Mouse (Mus musculus) intestine, embryonic 16.5 days (tissue): ENCODE results near the gene Zfand2a. TPM values are rescaled to one million over a fixed set of nuclear protein-coding genes. Genes with fewer than 3 reads are reported as not detected.

Experiments
- ATAC-seq: fragments of 200-750 bp; cut with Nextera tagmentation; 2 replicates; pipeline ENCODE4 v1.8.0; 2017; ENCODE audit warnings: moderate TSS enrichment, moderate library complexity
- H3K27ac ChIP-seq: fragments of 300-500 bp; sonication (generic); 2 replicates; pipeline ENCODE4 v1.5.1; 2014; ENCODE audit warnings: mild to moderate bottlenecking, low read length
- H3K27me3 ChIP-seq: fragments of 300-500 bp; sonication (generic); replicated peaks from 2 replicates; pipeline ENCODE4 v1.6.1; 2014; ENCODE audit warnings: low read length, control low read depth, mixed read lengths; ENCODE audit not compliant: control insufficient read depth, insufficient read depth
- H3K36me3 ChIP-seq: fragments of 300-500 bp; sonication (generic); 2 replicates; pipeline ENCODE4 v1.6.1; 2014; ENCODE audit warnings: low read length, control low read depth; ENCODE audit not compliant: control insufficient read depth, insufficient read depth
- H3K4me1 ChIP-seq: fragments of 300-500 bp; sonication (generic); 2 replicates; pipeline ENCODE4 v1.6.1; 2014; ENCODE audit warnings: low read length, control low read depth, mixed read lengths; ENCODE audit not compliant: control insufficient read depth, insufficient read depth
- H3K4me2 ChIP-seq: fragments of 300-500 bp; sonication (generic); 2 replicates; pipeline ENCODE4 v1.6.1; 2014; ENCODE audit warnings: low read depth, low read length, control low read depth
- H3K4me3 ChIP-seq: fragments of 300-500 bp; sonication (generic); 2 replicates; pipeline ENCODE4 v1.5.1; 2014; ENCODE audit warnings: mild to moderate bottlenecking, low read length
- H3K9ac ChIP-seq: fragments of 300-500 bp; sonication (generic); 2 replicates; pipeline ENCODE4 v1.6.1; 2014; ENCODE audit warnings: low read depth, low read length
- H3K9me3 ChIP-seq: fragments of 300-500 bp; sonication (generic); 2 replicates; pipeline ENCODE4 v1.6.1; 2016; ENCODE audit warnings: low read length, control low read depth; ENCODE audit not compliant: control insufficient read depth
- WGBS: fragments of 180-500 bp; shearing (Covaris S2); extraction: QIAGEN DNeasy Blood & Tissue Kit; methylation state at CpG from one replicate; pipeline ENCODE4 v1.1.7; 2014; 5-methylcytosine and 5-hydroxymethylcytosine counted together
- polyA plus RNA-seq: library from polyadenylated mRNA; unstranded; fragments of >200 nt; fragmentation: Nextera tagmentation; extraction: Ambion mirVana; gene quantifications from 2 replicates; pipeline ENCODE4 v1.2.1, GENCODE M21; 2015

Gene Zfand2a
- polyA plus RNA-seq, 1 experiment from 2014 or later = 7.1 TPM

DNA sequence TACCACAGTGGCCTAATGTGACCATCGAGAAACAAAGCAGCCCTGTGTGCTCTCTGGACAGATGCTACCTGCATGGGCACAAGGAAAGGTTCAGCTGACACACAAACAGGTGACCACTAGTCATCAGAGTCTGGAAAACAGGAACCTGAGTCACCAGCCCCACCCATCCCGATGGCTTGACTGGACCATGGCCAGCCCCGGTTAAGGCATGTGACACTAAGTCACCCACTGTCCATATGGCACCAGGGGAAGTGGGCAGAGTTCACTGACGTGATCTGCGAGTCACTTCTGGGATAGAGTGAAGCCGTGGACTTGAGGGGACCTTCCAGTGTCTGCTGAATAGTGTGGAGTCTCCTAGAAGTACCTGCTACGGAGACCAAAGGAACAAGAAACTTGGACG is 5.3 kb downstream of the Zfand2a start:
- WGBS = 86% methylated on average over 8 of the region's 8 CpGs
- Histone ChIP-seq H3K9ac (no peak overlapping the region), H3K27ac (no peak overlapping the region), H3K4me2 (no peak overlapping the region), H3K36me3 (peaks cover 19% of the 10 kb centered on the region), H3K27me3 (no peaks in the 10 kb centered on the region), H3K9me3 (no peaks in the 10 kb centered on the region), H3K4me1 (peaks cover 8% of the 10 kb centered on the region), H3K4me3 (no peak overlapping the region)
- ATAC-seq = peak; percentile 23; the same call in 1 of the 2 replicates

DNA sequence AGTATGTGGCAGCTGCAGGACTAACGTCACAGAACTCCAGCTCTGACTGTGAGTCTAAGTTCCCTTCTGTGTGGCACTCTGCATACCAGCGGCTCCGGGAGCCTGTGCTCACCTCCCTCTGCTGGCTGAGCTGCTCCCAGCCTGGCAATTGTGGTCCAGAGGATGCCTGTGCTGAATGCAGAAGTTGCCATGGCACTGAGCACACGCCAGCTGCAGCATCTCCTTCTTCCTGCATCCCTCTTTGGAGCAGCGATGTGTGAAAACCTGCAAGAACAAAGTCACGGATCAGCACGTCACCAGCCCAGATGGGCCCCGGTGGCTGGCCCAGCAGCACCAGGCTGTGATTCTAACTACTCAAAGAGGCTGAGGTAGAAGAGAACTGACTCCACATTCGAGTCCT is 9.6 kb downstream of the Zfand2a start:
- H3K9me3 ChIP-seq = no peaks in the 10 kb centered on the region
- H3K4me1 ChIP-seq = no peaks in the 10 kb centered on the region
- H3K27me3 ChIP-seq = no peaks in the 10 kb centered on the region
- H3K4me3 ChIP-seq = no peak overlapping the region
- no peak overlapping the region for H3K9ac ChIP-seq
- WGBS = 78% methylated on average over 9 of the region's 9 CpGs
- peaks cover 21% of the 10 kb centered on the region for H3K36me3 ChIP-seq
- ATAC-seq = no peak
- no peak overlapping the region for H3K27ac ChIP-seq
- no peak overlapping the region for H3K4me2 ChIP-seq

DNA sequence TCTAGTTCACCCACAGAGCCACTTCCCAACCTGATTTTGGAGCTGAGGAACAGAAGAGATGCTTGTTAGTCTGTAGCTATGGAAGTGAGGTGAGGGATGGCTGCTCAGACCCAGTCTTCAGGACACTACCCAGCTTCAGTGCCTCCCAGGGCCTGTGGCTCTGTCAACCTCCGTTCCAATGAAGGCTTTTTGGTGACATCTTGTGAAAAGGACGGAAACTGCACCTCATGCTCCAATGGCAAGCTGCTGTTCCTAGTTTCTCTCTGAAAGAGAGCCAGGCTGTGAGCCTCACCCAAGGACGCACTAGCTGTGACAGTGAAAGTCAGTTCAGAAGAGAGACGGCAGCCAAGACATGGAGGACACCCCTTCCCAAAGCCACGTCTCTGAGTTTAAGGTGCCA is 16.4 kb downstream of the Zfand2a start:
- no peak overlapping the region for H3K9ac ChIP-seq
- no peak overlapping the region for H3K4me2 ChIP-seq
- WGBS = 52% methylated on average over 5 of the region's 5 CpGs
- H3K36me3 ChIP-seq = peaks cover 5% of the 10 kb centered on the region; the same call in 1 of the 2 replicates
- ATAC-seq = no peak
- no peaks in the 10 kb centered on the region for H3K27me3 ChIP-seq
- H3K9me3 ChIP-seq = no peaks in the 10 kb centered on the region
- H3K4me1 ChIP-seq = no peaks in the 10 kb centered on the region
- H3K4me3 ChIP-seq = no peak overlapping the region
- H3K27ac ChIP-seq = no peak overlapping the region

DNA sequence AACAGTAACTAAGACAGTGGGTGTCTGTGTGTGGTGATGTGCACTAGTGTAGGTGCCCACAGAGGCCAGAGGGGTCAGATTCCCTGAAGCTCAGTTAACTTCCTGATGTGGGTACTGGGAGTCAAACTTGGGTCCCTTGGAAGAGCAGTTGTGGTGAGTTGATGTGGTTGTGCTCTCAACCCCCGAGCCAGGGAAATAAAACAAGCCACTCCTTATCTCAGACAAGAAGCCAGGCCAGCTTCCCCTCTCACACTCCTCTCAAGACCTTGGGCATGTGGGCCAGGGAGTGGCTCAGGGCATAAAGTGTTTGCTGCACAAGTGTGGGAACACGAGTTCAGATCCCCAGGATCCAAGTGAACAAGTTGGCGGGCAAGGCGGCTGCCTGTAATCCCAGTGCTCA is 17.5 kb downstream of the Zfand2a start:
- Histone ChIP-seq H3K4me2 (no peak overlapping the region), H3K27ac (no peak overlapping the region), H3K36me3 (peaks cover under 1% of the 10 kb centered on the region; the same call in 1 of the 2 replicates), H3K9ac (no peak overlapping the region), H3K4me1 (no peaks in the 10 kb centered on the region), H3K9me3 (no peaks in the 10 kb centered on the region), H3K4me3 (no peak overlapping the region), H3K27me3 (no peaks in the 10 kb centered on the region)
- WGBS = 60% methylated on average over 4 of the region's 4 CpGs
- no peak for ATAC-seq

- H3K4me1 ChIP-seq = no peaks in the 10 kb centered on the region
- no peak overlapping the region for H3K9ac ChIP-seq
- no peak overlapping the region for H3K4me2 ChIP-seq
- H3K36me3 ChIP-seq = no peaks in the 10 kb centered on the region
- H3K27me3 ChIP-seq = no peaks in the 10 kb centered on the region
- ATAC-seq = no peak
- 78% methylated on average over 2 of the region's 2 CpGs for WGBS
- no peak overlapping the region for H3K4me3 ChIP-seq
- H3K27ac ChIP-seq = no peak overlapping the region
- H3K9me3 ChIP-seq = no peaks in the 10 kb centered on the region
These were observed 18.0 kb downstream of the Zfand2a start for GRCm38 (mm10) chr5:139466373-139466772.

DNA sequence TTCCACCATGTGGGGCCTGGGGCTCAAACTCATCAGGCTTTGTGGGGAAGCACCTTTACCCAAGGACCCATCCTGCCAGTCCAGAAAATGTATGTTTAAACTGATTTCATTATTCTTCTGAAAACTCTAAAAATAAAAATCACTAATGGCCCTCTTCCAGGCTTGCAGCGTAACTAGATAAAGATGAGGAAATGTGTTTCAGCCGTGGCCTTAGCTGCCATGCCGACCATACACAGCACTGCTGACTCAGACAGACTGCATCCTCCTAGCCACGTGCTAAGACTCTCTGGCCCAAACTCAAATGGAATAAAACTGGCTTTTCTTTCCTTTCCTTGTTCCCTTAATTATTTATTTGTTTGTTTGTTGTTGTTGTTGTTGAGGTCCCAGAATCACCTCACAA is 19.5 kb downstream of the Zfand2a start:
- Histone ChIP-seq H3K27me3 (no peaks in the 10 kb centered on the region), H3K36me3 (no peaks in the 10 kb centered on the region), H3K4me2 (no peak overlapping the region), H3K9ac (no peak overlapping the region), H3K4me3 (no peak overlapping the region), H3K9me3 (no peaks in the 10 kb centered on the region), H3K27ac (no peak overlapping the region), H3K4me1 (no peaks in the 10 kb centered on the region)
- WGBS = 67% methylated on average over 4 of the region's 4 CpGs
- no peak for ATAC-seq

GRCm38 (mm10) chr5:139460384-139461067 is 23.8 kb downstream of the Zfand2a start, which contains the start of gene 3110082I17Rik:
Gene 3110082I17Rik, minus strand, starts transcription at chr5:139460527.
- H3K27me3 ChIP-seq = no peaks in the 10 kb centered on the region
- H3K4me1 ChIP-seq = peaks cover 2% of the 10 kb centered on the region; the same call in 1 of the 2 replicates
- WGBS = 3% methylated on average over 42 of the region's 42 CpGs
- no peaks in the 10 kb centered on the region for H3K9me3 ChIP-seq
- peak within 1 kb of the TSS; percentile 74 for H3K9ac ChIP-seq
- peak within 1 kb of the TSS; percentile 95 for H3K4me2 ChIP-seq
- H3K4me3 ChIP-seq = peak within 1 kb of the TSS; percentile 71
- no peak within 1 kb of the TSS for H3K27ac ChIP-seq
- peak; percentile 99 for ATAC-seq
- no peaks in the 10 kb centered on the region for H3K36me3 ChIP-seq

GRCm38 (mm10) chr5:139459938-139460337 is 24.4 kb downstream of the Zfand2a start:
- Histone ChIP-seq H3K4me3 (peak overlapping the region; percentile 71), H3K9me3 (no peaks in the 10 kb centered on the region), H3K36me3 (no peaks in the 10 kb centered on the region; the same call in 1 of the 2 replicates), H3K4me1 (peaks cover 2% of the 10 kb centered on the region; the same call in 1 of the 2 replicates), H3K4me2 (peak overlapping the region; percentile 95), H3K27me3 (no peaks in the 10 kb centered on the region), H3K9ac (peak overlapping the region; percentile 74), H3K27ac (no peak overlapping the region)
- ATAC-seq = peak; percentile 31
- 8% methylated on average over 10 of the region's 10 CpGs for WGBS

GRCm38 (mm10) chr5:139457241-139457640 is 27.1 kb downstream of the Zfand2a start:
- no peak overlapping the region for H3K4me3 ChIP-seq
- H3K27ac ChIP-seq = peak overlapping the region; percentile 4
- H3K4me1 ChIP-seq = peaks cover 2% of the 10 kb centered on the region; the same call in 1 of the 2 replicates
- no peak for ATAC-seq
- H3K9ac ChIP-seq = 0 out of 2 replicates have a peak overlapping the region, but pooled peaks have one; percentile 25
- no peaks in the 10 kb centered on the region; the same call in 1 of the 2 replicates for H3K36me3 ChIP-seq
- no peaks in the 10 kb centered on the region for H3K27me3 ChIP-seq
- H3K4me2 ChIP-seq = no peak overlapping the region
- no peaks in the 10 kb centered on the region for H3K9me3 ChIP-seq
- WGBS = 60% methylated on average over 8 of the region's 8 CpGs
